Mouse (Mus musculus): Measurements from ENCODE around the gene Frmpd1. TPM values are rescaled to one million over a fixed set of nuclear protein-coding genes. Genes with fewer than 3 reads are reported as not detected.

Gene Frmpd1
- total RNA-seq, 2 experiments from 2014 or later = 14.4 to 15.9 TPM

DNA sequence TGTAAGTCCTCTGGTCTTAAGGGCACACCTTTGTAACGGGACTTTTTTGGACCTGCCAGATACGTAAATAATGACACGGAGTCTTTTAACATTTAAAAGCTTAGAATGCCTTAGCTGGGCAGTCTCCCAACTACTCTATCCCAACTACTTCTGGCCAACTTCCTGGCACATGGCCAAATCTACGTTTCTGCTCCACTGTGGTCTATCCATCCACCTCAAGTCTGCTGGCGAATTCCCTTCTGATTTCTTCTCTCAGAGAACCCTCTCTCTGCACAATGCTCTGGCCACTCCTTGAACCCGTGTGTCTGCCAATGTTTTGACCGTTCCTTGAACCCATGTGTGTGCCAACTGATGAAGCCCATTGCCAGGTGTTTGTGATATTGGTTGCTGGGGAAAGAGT, 146.5 kb downstream of the Frmpd1 start:
- DNase-seq = no peak

DNA sequence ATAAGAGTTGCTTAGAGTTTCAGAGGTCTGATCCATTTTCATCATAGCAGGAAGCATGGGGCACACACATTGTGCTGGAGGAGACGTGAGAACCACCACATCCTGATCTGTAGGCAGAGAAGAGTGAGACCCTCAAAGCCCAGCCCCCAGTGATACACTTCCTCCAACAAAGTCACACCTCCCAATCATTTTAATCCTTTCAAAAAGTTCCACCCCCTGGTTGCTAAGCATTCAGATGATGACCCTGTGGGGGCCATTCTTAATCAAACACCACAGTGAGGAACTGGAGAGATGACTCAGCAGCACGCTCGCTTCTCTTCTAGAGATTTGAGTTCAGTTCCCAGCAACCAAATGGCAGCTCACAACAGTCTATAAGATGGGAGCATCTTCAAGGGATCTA, 147.8 kb downstream of the Frmpd1 start:
- DNase-seq = no peak

Other genes starting within 250 kb of the Frmpd1 start
- 10 to 100 TPM; 24.5 to 27.0 TPM for gene Grhpr, start 203.5 kb upstream of the Frmpd1 start, total RNA-seq (2021)
- gene Zbtb5, start 172.5 kb upstream of the Frmpd1 start, total RNA-seq (2021) = 10 to 100 TPM in 1 of 2 experiments, 1 to 10 TPM in 1; 9.7 to 10.3 TPM
- gene Polr1e, start 166.3 kb upstream of the Frmpd1 start, total RNA-seq (2021) = 10 to 100 TPM; 12.0 to 12.6 TPM
- gene Fbxo10, start 100.3 kb upstream of the Frmpd1 start, total RNA-seq (2021) = 10 to 100 TPM; 43.3 to 47.7 TPM
- gene Tomm5, start 76.8 kb upstream of the Frmpd1 start, total RNA-seq (2021) = 10 to 100 TPM; 70.3 to 70.4 TPM
- gene Trmt10b, start 112.3 kb downstream of the Frmpd1 start, total RNA-seq (2021) = 10 to 100 TPM; 13.9 to 17.4 TPM
- gene Dcaf10, start 157.2 kb downstream of the Frmpd1 start, total RNA-seq (2021) = 10 to 100 TPM; 17.7 to 20.7 TPM
- 10 to 100 TPM; 14.4 to 14.6 TPM for gene Exosc3, start 157.9 kb downstream of the Frmpd1 start, total RNA-seq (2021)
- 100 to 1,000 TPM; 141 to 149 TPM for gene Slc25a51, start 223.9 kb downstream of the Frmpd1 start, total RNA-seq (2021)